Mouse (Mus musculus) skeletal muscle tissue, adult 2 months (tissue): ENCODE measurements around the gene Med9.

Experiments used
- DNase-seq: peaks from one replicate; pipeline ENCODE4 v3.0.0-alpha.2; 2012; ENCODE audit warnings: low read depth, low spot score

The Med9 gene

DNA sequence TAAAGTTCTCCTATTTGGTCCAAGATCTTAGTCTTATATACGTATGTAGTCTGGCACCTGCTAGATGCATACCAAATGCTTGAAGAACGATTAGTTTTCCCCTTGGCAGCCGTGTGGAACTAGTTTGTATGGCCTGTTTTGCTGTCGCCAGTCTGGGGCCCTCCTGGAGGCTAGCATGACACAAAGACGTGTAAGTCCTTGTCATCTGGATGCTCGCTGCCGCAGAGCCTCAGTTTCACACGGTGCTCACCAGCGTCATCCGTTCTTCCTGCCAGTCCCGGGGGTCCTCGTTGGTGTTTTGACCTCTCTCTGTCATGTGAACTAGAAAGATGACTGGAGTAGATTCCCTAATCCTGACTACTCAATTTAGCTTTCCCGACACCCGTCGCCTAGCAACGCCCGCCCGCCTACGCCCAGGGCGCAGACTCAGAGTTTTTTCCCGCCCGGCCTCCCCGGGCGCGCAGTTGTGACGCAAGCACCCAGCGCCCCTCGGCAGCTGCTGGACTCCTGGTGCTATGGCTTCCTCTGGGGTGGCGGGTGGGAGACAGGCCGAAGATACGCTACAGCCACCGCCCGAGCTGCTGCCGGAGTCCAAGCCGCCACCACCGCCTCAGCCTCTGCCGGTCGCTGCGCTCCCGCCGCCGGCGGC is at the start of gene Med9:
TSS of gene Med9 (plus strand) at position 455 of the 649 bp plus-strand sequence.
- peak; percentile 89 for DNase-seq

DNA sequence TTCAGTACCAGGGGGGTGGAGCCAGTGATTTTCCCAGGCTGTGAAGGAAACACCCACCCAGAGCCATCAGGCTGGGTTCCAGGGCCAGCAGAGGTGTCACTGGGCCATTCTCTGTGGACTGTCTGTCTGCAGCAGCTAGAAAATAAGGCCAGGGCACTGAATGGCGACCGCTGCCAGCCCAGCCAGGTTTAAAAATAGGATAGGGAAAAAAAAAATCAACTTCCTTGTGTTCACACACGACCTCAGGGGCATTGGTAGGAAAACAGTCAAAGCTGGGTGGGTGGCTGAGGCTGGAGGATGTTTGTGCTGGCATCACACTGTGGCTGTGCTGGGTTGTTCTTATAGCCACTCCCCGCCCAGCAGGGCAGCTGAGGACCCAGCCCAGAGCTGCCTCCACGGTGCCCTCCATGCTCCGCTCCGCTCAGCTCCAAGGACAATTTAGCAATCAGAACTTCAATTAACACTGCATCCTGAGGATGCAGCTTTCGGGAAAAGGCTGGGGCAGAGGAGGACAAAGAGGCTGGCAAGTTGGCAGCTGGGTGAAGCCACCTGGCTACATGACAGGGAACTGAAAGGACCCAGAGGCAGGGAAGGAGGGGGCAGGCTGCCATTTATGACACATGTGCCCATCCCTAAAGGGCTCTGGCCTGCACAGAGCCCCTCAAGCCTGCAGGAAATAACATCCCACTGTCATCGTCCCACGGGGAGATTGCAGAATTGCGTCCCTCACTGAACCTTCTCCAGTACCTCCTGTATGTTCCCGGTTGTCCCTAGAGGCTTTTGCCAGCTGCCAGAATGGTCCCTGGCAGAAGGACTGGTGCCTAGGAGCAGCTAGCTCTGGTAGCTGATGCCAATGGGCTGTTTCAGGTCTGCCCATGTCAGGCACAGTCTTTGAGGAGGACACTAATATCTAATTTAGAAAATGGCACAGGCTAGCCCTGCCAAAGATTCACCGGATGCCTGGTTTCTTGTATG is 48.0 kb upstream of the Med9 start:
- DNase-seq: no peak

DNA sequence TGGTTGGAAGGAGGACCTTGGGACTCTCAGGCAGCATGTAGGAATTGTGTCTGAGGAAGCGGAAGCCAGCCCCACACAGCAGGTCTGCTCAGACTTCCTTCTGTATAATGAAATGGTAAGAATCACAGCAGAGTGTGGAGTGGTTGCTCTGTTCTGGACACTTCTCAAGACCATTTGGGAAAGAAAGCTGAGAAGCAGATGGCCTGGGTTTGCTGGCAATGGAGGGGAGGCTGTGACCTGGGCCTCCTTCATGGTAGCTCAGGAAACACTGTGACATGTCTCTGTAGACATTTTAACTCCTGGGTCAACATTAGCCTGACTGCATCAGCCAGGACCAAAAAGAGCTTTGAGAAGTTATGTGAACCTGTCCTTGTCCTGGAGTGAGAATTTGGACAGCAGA is 47.0 kb upstream of the Med9 start:
- DNase-seq: no peak

DNA sequence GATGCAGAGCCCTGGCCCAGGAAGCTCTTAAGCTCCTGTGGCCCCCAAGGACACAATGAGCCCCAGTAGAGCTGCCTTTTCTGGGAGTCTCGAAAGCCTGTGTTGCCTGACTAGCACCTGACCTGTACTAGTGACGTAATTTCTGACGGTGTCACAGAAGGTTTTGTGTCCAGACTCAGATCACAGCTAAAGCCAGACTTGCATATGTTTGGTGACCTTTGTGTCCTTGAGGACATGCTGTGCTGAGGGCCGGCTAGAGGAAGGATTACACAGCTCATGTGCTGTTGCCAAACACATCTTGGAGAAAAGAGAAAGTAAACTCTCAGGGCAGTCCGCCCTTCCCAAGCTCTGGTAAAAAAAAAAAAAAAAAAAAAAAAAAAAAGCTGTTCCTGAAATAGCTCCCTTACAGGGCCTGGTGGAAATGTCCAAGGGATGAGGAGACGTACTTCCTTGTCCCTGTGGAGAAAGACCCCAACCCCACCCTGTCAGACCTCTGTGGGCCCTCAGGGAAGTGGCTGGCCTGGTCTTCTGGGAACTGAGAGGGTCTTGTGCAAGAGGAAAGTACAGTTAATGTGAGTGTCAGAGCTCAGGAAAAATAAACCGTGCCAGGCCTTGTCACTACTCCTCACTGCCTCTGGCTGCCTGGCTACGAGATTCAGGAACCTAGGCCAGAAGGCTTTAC is 45.8 kb upstream of the Med9 start:
- DNase-seq: peak; percentile 76

DNA sequence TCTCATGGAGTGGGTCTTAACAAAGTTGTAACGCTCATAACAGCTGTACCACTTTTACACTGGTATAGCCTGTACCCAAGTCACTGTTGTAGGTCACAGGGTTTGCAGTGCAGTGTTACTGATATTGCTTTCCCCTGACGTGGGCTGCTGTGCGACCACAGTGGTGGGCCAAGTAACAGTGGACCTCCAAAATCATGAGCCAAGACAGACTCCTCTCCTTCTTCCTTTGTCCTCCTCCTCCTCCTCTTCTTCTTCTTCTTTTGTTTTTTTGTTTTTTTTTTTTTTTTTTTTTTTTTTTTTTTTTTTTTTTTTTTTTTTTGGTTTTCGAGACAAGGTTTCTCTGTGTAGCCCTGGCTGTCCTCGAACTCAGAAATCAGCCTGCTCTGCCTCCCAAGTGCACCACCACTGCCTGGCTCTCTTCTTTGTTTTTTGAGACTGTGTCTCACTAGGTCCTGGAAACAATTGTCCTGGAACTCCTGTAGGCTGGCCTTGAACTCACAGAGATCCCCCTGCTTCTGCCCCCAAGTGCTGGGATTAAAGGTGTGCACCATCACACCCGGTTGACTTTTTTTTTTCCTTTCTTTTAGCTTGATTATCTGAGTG is 41.4 kb upstream of the Med9 start:
- no peak for DNase-seq

DNA sequence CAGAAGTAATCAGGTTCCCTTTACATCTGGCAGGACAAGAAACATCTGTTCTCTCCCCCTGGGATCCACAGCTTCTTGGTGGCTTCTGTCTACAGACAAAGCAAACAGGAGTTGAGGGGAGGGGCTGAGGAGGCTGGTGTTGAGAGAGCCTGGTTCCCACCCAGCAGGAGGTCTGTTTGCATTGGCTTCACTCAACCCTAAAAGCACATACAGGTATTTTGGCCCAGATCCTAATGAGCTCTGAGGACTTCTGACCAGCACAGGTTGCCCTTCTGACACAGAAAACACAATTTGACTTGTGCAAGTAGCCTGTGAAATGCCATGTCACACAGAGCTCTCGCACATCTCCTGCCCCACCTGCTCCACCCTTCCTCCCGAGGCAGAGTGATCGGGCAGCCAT is 39.6 kb upstream of the Med9 start:
- no peak for DNase-seq

DNA sequence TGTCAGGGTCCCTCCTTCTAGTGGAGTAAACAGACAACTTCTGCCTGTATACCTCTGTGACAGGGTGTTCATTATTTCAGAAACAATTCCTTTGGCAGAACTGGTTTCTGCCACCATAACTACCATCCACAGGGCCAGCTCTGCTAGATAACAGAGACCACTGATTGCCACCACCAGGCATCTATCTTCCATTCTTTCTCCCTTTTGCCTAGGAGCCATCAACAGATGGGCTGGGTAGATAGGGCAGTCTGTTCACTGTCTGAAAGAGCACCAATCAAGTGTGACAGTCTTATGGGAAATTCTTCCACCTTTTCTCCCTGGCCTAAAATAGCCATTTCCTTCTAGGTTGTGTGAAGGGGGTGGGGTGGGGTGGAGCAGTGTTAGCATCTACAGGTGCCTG is 37.4 kb upstream of the Med9 start:
- DNase-seq: no peak

DNA sequence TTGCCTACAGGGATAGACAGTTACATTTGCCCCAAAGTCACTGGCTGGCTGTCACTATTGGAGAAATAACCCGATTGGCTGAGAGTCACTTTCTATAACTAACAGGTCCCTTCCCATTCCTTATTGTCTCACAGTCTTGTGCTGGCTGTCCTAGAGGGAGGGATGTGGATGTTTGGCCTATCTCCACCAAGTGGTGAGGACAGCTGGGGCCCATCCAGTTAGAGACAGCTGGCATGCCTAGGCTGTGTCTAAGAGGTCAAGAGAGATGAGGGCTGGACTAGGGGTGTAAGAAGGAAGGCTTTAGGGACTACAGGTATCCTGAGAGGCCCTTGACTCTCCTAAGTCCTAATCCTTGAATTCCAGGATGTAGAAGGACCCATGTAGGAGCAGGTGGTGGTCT is 36.5 kb upstream of the Med9 start:
- DNase-seq: no peak

DNA sequence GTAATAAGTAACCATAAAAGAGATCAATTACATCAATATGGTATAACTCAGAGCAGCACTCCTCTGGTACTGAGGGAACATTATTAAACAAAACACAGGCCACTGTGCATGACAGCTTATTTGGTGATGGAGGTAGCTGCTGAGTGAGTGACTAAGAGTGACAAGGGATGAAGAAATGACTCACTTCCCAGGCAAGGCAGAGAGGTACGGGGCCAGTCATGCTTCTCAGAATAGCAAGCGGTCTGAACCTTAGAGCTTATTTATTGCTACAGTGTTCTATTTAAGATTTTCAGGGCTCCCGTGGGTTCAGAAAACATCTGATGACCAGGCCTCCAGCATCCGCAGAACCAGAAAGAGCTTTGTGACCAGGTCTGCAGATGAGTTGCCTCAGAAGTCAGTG is 34.3 kb upstream of the Med9 start:
- no peak for DNase-seq

DNA sequence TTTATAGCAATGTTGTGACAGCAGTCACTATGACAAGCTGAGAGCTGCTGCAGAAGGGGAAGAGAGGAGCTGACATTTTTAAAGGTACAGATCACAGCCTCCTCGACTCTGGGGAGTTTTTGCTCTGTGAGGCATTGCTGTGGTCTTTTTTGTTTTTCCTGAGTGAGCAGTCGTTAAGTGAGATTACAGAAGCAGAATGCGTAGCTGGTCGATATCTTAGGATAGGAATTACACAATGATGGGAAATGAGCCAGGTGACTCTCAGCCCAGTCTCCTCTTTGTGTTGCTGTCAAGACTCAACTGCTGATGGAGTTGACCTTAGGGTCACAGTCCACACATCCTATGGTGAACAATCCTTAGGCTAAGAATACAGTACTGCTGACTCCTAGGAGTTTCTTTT is 30.0 kb upstream of the Med9 start:
- DNase-seq: no peak

DNA sequence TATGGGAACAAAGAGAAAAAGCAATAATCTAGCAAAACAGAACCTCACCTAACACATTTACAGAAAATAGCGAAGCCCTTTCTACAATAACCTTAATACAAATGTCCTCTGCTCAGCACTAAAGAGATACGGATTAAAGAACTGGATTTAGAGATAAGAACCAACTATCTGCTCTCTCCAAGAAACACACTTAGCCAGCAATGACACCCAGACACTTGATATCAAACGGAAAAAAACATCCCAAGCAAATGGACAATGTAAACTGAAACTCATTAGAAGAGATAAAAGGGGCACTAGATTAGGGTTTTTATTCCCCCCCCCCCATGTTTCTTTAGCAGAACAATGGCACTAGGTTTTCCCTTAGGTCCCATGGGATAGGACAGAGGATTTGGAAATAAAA is 28.6 kb upstream of the Med9 start:
- no peak for DNase-seq

DNA sequence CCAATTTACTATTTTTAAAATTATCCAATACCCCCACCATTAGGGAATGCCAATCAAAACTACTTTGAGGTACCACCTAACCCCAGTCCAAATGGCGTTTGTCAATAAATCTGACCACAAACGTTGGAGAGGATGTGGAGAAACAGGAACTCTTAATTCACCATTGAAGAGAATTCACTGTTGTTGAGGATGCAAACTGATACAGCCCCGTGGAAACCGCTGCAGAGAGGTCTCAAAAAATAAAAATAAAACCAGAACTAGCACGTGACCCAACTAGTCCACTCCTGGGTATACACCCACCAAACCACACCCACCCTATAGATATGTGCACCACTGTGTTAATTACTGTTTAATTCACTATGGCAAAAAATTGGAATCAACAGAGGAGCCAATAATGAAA is 27.7 kb upstream of the Med9 start:
- DNase-seq: no peak

DNA sequence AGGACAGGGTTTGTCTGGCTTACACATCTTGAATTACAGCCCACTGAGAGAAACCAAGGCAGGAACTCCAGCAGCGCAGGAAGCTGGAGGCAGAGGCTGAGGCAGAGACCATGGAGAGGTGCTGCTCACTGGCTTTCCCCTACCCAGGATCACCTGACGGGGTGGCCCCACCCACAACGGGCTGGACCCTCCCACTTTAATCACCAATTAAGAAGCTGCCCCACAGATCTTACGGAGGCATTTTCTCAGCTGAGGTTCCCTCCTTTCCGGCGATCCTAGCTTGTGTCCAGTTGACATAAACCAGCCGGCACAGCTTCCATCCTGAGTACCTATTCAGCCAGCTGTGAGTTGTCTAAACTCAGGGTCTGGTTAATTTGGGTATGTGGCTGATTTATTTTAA is 26.7 kb upstream of the Med9 start:
- DNase-seq: no peak

DNA sequence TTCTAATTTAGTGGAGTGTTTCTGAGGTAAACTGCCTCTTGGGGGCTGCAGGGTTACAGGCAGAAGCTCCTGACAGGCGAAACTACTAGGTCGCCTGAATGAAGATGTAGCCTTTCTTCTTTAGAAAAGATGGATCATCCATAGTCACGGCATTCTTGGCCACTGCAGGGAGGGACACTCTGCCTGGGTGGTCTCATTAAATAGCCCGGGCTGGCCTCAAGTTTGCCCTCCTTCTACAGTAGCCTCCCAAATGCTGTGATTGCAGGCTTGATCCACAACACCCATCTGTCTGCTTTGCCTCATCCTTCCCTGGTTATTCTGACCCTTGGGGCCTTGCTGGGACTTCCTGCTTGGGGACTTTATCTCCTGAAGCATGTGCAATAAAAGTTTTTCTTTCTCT is 18.0 kb upstream of the Med9 start:
- no peak for DNase-seq

DNA sequence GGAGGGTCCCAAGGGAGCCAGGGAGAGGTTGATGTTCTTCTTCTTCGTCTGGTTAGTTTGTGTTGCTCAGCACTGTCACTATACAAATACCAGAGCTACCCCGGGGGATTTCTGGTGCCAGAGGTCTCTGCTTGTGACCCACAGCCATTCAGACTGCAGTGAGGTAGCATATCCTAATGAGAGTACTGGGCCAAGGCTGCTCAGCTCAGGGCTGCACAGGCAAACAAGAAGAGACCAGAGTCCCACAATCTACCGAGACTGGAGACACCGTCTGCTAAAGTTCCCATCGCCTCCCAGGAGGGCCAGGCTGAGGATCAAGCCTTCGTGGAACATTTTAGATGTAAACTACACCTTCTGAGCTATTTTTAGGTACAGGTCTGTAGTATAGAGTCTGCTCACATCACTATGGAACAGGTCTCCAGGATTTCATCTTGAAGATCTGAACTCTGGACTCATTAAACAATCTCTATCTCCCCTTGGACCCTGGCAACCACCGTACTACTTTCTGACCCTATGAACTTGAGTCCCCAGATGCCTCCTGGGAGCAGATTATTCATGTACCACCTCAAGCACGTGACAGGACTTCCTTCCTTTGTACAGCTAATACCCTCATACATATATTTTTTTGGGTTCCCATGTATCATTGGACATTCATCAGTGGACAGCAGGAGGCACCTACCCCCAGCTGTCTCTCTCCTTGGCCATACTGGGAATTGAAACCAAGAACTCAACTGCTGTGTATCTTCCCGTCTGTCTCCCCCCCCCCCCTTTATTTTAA is 15.3 kb upstream of the Med9 start:
- DNase-seq: no peak

DNA sequence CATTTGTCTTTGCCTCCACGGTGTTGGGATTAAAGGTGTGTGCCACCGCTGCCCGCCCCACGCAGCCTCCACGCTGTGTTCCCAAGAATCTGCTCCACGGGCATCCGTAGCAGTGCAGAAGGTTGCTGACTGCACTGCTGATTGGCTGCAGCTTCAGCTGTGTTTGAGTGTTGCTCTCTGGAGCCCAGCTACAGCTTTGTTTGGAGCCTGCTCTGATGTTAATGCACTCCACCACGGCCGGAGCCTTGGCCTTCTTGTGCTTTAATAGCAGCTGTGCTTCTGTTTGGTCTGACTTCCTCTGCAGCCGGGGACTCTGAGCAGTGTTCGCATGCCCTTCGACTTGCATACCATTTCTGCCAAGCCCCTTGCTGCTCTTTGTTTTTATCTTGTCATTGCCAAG is 14.1 kb upstream of the Med9 start:
- DNase-seq: no peak

DNA sequence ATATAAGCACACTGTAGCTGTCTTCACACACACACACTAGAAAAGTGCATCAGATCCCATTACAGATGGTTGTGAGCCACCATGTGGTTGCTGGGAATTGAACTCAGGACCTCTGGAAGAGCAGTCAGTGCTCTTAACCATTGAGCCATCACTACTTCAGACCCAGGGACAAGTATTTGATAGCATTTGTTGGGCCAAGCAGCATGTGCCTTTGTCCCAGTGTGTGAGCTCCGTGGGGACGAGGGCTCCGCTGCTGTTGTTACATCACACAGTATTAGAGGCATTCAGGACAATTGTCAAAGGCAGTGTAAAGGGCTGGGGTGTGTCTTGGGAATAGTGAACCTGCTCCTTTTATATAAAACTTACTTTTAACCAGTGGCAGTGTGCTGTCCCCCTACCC is 11.0 kb upstream of the Med9 start:
- DNase-seq: no peak

DNA sequence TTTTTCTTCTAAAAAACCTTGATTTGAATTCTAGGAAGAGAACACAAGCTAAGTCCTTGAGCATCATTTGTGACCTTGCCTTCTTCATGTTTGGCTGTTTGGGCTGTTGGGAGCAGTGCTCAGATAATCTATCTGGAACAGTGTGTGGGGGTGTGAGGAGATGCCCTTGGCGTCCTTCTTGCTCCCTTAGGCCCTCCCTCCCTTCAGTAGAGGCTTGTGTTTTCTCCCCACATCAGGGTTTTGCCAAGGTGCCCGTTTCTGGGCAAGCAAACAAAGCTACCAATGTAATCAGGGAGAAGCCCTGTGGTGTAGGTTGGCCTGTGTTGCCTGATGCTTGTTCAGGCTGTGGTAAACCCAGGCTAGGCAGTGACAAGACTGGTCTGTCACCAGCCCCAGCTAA is 10.4 kb upstream of the Med9 start:
- DNase-seq: no peak

DNA sequence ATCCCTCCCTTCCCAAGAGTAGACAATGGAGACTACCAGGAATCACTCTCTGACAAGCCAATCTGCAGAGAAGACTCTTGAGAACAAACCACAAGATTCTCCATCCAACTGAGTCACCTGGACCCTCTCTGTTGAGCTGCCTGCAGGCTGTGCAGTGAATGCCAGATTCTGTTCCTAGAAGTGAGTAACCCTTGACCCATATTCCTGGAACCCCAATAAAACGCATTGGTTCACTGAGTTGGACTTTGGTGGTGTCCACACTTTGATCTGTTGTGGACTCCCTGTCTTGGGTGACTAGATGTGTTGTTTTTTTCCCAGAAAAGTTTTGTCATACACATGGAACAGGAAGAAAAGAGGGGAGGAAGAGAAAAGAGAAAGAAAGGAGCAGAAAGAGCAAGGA is 8.2 kb upstream of the Med9 start:
- DNase-seq: no peak

DNA sequence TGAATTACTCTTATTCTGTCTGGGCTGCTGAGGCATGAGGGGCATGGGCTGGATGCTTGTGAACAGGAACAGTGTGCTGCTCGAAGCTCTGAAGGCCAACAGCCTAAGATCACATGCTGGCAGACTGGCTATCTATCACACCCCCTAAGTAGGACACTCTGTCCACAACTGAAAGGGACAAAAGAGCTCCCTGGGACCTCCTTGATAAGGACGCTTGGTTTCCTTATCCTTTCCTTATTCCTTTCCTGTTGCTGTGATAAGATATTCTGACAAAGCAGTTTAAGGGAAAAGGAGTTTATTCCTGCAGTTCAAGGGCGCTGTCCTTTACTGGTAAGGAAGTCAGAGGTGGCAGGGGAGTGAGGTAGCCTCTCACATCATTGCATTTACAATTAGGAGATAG is 7.4 kb upstream of the Med9 start:
- no peak for DNase-seq

DNA sequence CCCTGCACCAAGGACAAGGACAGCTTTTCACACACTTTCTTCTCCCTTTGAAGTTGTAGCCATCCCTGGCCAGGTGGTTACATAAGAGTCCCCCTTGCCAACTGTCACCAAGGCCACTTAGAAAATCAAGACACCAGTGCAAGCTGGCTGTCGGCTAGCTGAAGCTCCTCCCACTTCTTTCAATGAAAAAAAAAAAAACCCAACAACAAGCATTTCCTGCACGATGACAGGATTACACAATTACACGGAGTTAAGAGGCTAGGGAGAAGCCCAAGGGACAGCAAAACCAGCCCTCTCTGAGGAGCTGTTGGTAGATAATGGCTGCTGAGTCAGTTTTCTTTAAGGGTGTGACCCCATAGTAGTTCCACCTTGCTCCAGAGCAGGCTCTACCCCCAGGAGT is 6.6 kb upstream of the Med9 start:
- DNase-seq: no peak
